In the genomic region with DNA sequence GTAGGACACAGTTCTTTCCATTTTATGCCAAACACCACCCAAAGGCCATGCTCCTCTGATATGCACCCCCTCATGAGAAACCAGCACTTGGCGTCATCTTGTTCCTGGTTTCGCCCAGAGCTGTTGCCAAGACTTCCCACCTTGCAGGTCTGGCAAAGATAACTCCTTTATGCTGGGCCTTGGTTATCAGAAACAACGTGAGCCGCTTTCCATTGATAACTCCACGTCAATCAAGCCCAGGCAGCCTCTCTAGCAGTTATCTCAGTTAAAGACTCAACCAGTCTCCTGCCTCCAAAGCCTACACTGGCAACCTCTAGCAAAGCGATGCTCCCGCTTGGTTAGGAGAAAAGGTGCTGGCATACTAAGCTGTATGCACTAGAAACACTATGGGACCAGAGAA, we compare ENCODE assay signal across 16 mouse cellular contexts.
DNase-seq lines count a peak whose midpoint lies in the region; ATAC-seq lines count a peak whose summit lies in the region.
"Had no signal": no experiment of that assay in that cellular context is flagged by ENCODE, and none has a peak within 500 bp of the region (broad histone marks: within the 10 kb centered on the region; RNA-seq: fewer than 3 reads in every experiment).

No protein-coding gene starts in this region.

- no peak overlapping the region for H3K4me3 ChIP-seq in heart, embryonic 10.5 days
- H3K4me3 ChIP-seq in liver, embryonic 12.5 days, result peak overlapping the region; percentile 8; the same call in 1 of the 2 replicates
- H3K4me3 ChIP-seq in midbrain, embryonic 11.5 days (ENCODE audit: low read depth, low read length), result no peak overlapping the region
- H3K4me3 ChIP-seq: embryonic facial prominence, embryonic 15.5 days; neural tube, embryonic 15.5 days had no signal

- DNase-seq in heart, embryonic 10.5 days (ENCODE audit: low spot score), result peak; percentile 92
- no peak for DNase-seq in heart, adult 18-20 months
- peak; percentile 39 to 61 for DNase-seq in spleen, postnatal 36 days (ENCODE audit: low spot score in 2 of 2)
- no peak for DNase-seq in spleen, adult 18-20 months
- no peak for DNase-seq in right cerebral cortex, postnatal 25 days
- DNase-seq in MN1 (ENCODE audit: low spot score), result no peak
- DNase-seq in midbrain, embryonic 11.5 days (ENCODE audit: low spot score, missing footprints), result no peak
- DNase-seq: cerebellum, adult 18-20 months; kidney, adult 18-20 months; kidney, postnatal 25 days; thymus, postnatal 25 days had no signal

- H3K27ac ChIP-seq in heart, embryonic 10.5 days, result peak overlapping the region; percentile 42; the same call in 1 of the 2 replicates
- H3K27ac ChIP-seq in liver, embryonic 12.5 days, result peak overlapping the region; percentile 99
- H3K27ac ChIP-seq in midbrain, embryonic 11.5 days (ENCODE audit: low read depth, low read length), result no peak overlapping the region
- H3K27ac ChIP-seq: embryonic facial prominence, embryonic 15.5 days; hindbrain, embryonic 14.5 days; neural tube, embryonic 15.5 days had no signal

- H3K9me3 ChIP-seq in heart, embryonic 10.5 days, result no peaks in the 10 kb centered on the region
- no peaks in the 10 kb centered on the region for H3K9me3 ChIP-seq in liver, embryonic 12.5 days (replicated peaks)
- H3K9me3 ChIP-seq in midbrain, embryonic 11.5 days (ENCODE audit: control insufficient read depth, low read length), result no peaks in the 10 kb centered on the region
- H3K9me3 ChIP-seq: embryonic facial prominence, embryonic 15.5 days; neural tube, embryonic 15.5 days had no signal

- WGBS in heart, embryonic 10.5 days, result 33% methylated on average over 7 of the region's 7 CpGs
- WGBS in liver, embryonic 12.5 days (ENCODE audit: insufficient replicate concordance), result 16% methylated on average over 7 of the region's 7 CpGs
- WGBS in midbrain, embryonic 11.5 days, result 79% methylated on average over 7 of the region's 7 CpGs

- H3K27me3 ChIP-seq in heart, embryonic 10.5 days (ENCODE audit: insufficient read depth, poor library complexity, severe bottlenecking), result peaks cover 8% of the 10 kb centered on the region
- peaks cover 3% of the 10 kb centered on the region for H3K27me3 ChIP-seq in liver, embryonic 12.5 days (replicated peaks)
- H3K27me3 ChIP-seq in midbrain, embryonic 11.5 days (ENCODE audit: control insufficient read depth, insufficient read depth, low read length), result no peaks in the 10 kb centered on the region
- H3K27me3 ChIP-seq: embryonic facial prominence, embryonic 15.5 days had no signal

- H3K9ac ChIP-seq in liver, embryonic 12.5 days, result peak overlapping the region; percentile 64
- no peak overlapping the region for H3K9ac ChIP-seq in midbrain, embryonic 11.5 days (ENCODE audit: low read length)
- H3K9ac ChIP-seq: embryonic facial prominence, embryonic 15.5 days; hindbrain, embryonic 14.5 days; neural tube, embryonic 15.5 days had no signal

- H3K4me2 ChIP-seq in liver, embryonic 12.5 days, result peak overlapping the region; percentile 60
- no peak overlapping the region for H3K4me2 ChIP-seq in midbrain, embryonic 11.5 days
- H3K4me2 ChIP-seq: embryonic facial prominence, embryonic 15.5 days; hindbrain, embryonic 14.5 days; neural tube, embryonic 15.5 days had no signal

- no peaks in the 10 kb centered on the region for H3K36me3 ChIP-seq in heart, embryonic 10.5 days
- no peaks in the 10 kb centered on the region for H3K36me3 ChIP-seq in liver, embryonic 12.5 days
- no peaks in the 10 kb centered on the region for H3K36me3 ChIP-seq in midbrain, embryonic 11.5 days (ENCODE audit: control insufficient read depth, insufficient read depth, low read length)
- H3K36me3 ChIP-seq: embryonic facial prominence, embryonic 15.5 days; neural tube, embryonic 15.5 days had no signal

- peak; percentile 81 for ATAC-seq in liver, embryonic 12.5 days
- ATAC-seq in midbrain, embryonic 11.5 days (ENCODE audit: low FRiP score), result no peak
- ATAC-seq: forebrain, embryonic 16.5 days had no signal

- peaks cover 48% of the 10 kb centered on the region for H3K4me1 ChIP-seq in heart, embryonic 10.5 days
- H3K4me1 ChIP-seq in liver, embryonic 12.5 days, result peaks cover 93% of the 10 kb centered on the region
- peaks cover 6% of the 10 kb centered on the region for H3K4me1 ChIP-seq in midbrain, embryonic 11.5 days (ENCODE audit: control insufficient read depth, insufficient read depth, low read length)

Comparison
In these comparisons a context has a peak if more than half of its experiments do, and no peak if none do; other contexts are left out.
1. DNase-seq: peak in heart, embryonic 10.5 days (single experiment) and spleen, postnatal 36 days (2 of 2); none in heart, adult 18-20 months (0 of 2), spleen, adult 18-20 months (0 of 2), right cerebral cortex, postnatal 25 days (single experiment), MN1 (single experiment) and midbrain, embryonic 11.5 days (single experiment).